Mouse (Mus musculus): ENCODE results near the gene Usp13.

Usp13 gene

DNA sequence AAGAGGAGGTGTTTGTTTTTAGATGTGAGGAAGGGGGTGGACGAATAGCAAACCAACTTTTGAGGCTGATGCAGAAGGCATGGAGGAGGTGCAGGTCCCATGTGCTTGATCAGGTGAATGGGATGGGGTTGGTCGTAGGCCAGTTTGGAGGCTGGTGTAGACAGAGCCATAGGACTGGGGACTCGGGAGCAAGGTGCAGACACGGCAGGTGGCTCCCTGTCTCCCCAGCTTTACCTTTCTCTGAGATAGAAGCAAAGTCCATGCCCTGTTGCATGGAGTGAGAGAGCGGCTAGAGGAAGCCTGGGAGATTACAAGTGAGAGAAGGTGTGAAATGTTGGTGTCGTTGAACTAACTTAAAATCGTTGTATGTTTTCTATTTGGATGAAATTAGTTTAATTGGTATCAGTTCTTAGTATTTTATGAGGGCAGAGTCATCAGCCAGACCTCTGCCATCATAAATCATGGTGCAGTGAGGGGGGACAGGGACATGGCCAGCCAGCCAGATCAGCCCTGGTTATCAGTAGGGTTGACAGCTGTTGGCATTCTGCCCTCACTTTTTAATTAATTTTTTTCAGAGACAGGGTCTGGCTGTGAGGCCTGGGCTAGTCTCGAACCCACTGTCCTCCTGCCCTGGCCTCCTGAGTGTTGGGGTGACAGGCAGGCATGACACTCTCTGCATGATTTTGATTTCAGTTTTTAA is 122.6 kb downstream of the Usp13 start:
- DNase-seq, result no peak

DNA sequence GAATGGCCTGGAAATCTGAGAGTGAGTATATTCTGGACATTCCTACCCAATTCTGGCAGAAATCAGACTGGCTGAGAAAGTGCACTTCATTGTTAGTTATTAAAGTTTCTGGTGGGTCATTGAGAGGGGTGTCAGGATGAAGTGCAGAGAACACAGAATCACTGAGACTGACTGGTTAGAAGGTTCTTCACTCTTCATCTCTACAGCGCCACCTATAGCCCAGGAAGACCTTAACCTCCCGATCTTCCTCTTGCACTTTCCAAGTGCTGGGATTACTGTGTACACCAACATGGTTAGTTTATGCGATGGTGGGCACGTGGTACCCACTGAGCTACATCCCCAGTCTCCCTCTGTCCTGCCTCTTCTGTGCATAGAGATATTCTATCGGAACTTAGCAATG is 130.1 kb downstream of the Usp13 start:
- no peak for DNase-seq

DNA sequence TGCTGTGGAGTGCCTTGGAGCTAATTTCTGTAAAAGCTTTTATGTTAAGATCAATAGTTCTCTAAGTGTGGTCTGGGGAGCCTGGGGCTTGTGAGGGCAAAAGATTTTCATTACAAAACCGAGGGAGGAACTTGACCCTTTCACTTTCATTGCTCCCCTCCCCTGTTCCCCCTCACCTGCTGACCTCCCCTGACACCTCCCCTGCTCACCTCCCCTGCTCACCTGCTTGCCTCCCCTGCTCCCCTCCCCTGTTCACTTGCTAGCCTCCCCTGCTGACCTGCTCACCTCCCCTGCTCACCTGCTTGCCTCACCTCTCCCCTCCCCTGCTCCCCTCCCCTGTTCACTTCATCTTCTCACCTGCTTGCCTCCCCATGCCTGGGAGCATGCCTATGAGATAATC is 134.0 kb downstream of the Usp13 start:
- DNase-seq, result no peak

DNA sequence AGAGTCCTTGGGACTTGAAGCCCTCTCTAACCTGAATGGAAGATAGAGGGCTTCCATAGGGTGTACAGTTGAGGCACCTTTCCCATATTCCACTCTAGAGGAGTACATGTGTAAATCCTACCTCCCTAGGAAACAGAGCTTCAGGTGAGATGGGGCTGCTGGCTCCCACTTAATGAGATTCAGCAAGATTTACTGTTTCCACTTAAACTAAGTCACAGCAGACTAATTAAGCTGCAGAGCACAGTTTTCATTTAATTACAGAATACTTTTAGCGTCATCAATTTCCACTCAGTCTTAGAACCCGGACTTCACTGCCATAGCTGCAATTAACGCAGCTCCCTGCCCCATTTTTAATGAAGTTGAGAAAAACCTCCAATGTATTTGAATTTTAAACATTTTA is 144.1 kb downstream of the Usp13 start:
- DNase-seq, result no peak

DNA sequence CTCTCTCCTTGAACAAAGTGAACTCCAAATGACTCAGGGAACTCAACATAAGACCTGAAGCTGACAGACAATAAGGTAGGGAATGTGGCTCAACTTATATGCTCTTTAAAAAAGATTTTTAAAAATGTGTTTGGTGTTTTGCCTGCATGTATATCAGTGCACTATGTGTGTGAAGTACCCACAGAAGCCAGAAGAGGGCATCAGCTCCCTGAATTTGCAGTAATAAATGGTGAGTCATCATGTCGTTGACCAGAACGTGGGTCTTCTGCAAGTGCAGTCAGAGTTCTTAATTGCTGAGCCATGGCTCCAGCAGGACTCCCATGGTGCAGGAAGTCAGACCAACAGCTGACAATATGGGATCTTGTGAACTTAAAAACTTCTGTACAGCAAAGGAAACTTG is 148.2 kb downstream of the Usp13 start:
- no peak for DNase-seq

DNA sequence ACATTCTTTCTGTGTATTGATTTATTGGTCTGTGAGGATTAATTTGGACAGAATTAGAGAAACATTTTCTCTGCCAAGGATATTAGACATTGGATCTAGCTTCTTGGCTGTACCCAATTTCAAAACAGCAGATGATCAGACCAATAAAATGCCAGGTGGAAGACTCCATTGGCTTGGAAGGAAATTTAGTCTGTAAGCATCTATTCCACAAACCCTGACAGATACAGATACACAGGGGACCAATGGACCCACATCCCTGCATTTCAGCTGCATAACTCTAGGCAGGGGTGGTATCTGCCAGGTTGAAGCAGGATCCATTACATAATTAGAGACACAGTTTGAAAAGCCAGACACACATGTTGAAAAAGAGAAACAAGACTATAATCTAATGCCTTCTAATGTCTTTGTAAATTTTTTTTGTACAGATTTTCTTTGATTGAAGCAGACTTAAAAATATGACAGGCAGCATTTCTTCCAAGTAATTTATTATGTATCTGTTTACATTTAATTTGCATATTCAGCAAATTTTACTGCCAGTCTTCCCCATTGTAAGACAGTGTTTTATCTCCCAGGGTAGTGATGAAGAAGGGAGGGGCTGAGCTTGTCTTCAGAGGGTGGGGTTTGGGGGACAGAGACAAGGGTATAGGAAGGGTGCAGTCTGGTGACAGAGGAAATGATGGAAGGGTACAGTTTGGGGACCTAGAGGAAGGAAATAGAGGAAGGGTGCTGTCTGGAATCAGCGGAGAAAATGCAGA is 151.5 kb downstream of the Usp13 start:
- no peak for DNase-seq

DNA sequence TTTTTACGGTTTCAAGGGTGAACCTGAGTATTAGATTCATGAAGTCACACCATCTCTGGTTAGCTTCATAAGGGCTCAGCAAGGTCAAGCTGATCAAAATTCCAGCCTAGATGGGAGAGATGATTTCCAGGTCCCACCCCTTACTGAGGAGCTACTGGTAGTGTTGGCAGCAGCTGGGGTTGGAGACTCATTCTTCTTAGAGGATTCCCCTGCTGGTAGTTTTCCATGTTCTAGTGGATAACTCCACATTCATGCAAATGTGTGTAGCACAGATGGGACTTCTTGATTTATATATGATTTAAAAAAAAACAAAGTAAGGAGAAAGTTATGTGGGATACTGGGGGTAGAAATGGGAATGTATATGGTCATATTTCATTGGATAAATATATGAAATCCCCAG is 152.9 kb downstream of the Usp13 start:
- no peak for DNase-seq

DNA sequence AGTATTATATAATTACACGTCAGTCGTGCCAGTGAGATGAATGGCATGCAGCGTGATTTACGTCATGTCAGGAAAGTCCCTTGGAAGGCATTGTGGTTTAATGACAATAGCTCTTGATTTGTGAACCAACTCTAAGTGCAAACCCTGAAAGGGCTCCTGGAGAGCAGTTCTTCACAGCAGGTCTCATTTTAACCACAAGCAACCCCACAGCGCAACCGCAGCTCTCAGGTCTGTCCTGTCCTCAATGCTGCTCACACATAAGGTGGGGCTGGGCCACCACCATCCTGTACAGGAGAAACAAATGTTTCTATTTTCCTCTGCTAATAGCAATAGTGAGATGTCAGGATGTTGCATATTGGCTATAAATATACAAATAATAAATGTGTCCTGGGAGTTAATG is 161.9 kb downstream of the Usp13 start:
- no peak for DNase-seq

DNA sequence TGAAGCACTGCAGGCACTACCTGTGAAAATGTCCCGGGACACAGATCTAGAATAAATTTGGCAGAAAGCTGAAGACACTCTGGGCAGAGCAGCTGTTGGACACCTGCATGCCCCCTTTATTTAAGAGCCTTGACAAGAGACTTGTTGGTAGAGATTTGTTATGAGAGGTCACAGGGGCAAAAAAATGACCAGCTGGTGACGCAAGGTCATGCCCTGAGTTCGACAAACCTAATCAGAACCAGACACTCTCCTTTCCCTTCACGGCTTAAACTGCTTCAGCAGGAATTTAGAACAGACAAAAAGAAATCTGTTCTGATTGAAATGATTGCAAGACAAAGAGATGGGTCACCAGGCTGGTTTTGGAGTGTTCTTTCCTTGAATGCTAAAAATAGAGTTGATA is 162.6 kb downstream of the Usp13 start:
- no peak for DNase-seq

DNA sequence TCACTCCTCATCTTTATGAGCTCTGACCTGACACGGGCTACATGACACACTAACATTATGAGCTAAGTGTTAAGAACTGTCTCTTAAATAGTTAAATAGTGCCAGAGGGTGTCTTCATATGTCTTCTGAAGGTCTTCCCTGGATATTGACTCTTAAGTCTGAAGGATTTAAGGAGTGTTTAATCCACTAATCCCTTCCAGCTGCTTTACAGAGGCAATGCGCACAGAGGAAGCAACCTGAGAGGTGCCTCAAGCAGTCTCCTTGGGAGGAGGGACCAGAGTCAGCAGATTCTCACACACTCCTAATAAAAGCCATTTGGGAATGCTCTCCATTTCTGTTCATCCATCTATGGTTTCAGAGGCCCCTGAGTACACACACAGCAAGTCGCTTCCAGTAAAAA is 167.8 kb downstream of the Usp13 start:
- DNase-seq, result no peak
